Mouse (Mus musculus) kidney, adult 2 months (tissue): ENCODE data around the gene Ranbp2. TPM values are rescaled to one million over a fixed set of nuclear protein-coding genes. Genes with fewer than 3 reads are reported as not detected.
"Not testable (repeated sequence)": the region's sequence is repeated elsewhere in the genome, so short reads cannot be mapped to it uniquely, and the experiment has no call there.

ENCODE experiments used
- DNase-seq: peaks from one replicate; pipeline ENCODE4 v3.0.0; 2021
- H3K27ac ChIP-seq: fragments of 200-500 bp; 2 replicates; pipeline ENCODE4 v1.5.1; 2012; ENCODE audit warnings: low read depth, low read length, control low read depth, inconsistent platforms; ENCODE audit not compliant: insufficient read depth
- H3K27me3 ChIP-seq: fragments of 200-500 bp; replicated peaks from 2 replicates; pipeline ENCODE4 v1.6.1; 2012; ENCODE audit warnings: mild to moderate bottlenecking, moderate library complexity, low read length, inconsistent platforms; ENCODE audit not compliant: control insufficient read depth, insufficient read depth
- H3K36me3 ChIP-seq: fragments of 200-500 bp; 2 replicates; pipeline ENCODE4 v1.6.1; 2012; ENCODE audit warnings: mild to moderate bottlenecking, moderate library complexity, low read length, inconsistent platforms; ENCODE audit not compliant: control insufficient read depth, insufficient read depth
- H3K4me1 ChIP-seq: fragments of 200-500 bp; 2 replicates; pipeline ENCODE4 v1.6.1; 2011; ENCODE audit warnings: low read length; ENCODE audit not compliant: control insufficient read depth, insufficient read depth
- H3K4me3 ChIP-seq: fragments of 200-500 bp; 2 replicates; pipeline ENCODE4 v1.5.1; 2011; ENCODE audit warnings: mild to moderate bottlenecking, low read depth, low read length, control low read depth; ENCODE audit not compliant: insufficient read depth
- CTCF ChIP-seq: fragments of 200-500 bp; conservative IDR thresholded peaks from 2 replicates; pipeline ENCODE4 v1.5.1; 2011; ENCODE audit warnings: low read depth, mild to moderate bottlenecking, control low read depth, low read length, moderate library complexity, mixed read lengths; ENCODE audit not compliant: insufficient read depth, insufficient read length
- POLR2A ChIP-seq: fragments of 200-500 bp; IDR thresholded peaks from one replicate; pipeline ENCODE4 v1.6.1; 2011; ENCODE audit warnings: low read depth, low read length, control low read depth
- WGBS: fragments of 180-500 bp; shearing (Covaris S2); methylation state at CpG from one replicate; pipeline ENCODE4 v1.1.7; 2018; 5-methylcytosine and 5-hydroxymethylcytosine counted together
- polyA plus RNA-seq: library from polyadenylated mRNA; depleted of rRNA; stranded (reverse); fragments of >200 nt; gene quantifications from 2 replicates; pipeline ENCODE4 v1.2.3, GENCODE M21; 2012; rRNA removed

The Ranbp2 gene
- polyA plus RNA-seq, 1 experiment: 5.3 TPM

DNA sequence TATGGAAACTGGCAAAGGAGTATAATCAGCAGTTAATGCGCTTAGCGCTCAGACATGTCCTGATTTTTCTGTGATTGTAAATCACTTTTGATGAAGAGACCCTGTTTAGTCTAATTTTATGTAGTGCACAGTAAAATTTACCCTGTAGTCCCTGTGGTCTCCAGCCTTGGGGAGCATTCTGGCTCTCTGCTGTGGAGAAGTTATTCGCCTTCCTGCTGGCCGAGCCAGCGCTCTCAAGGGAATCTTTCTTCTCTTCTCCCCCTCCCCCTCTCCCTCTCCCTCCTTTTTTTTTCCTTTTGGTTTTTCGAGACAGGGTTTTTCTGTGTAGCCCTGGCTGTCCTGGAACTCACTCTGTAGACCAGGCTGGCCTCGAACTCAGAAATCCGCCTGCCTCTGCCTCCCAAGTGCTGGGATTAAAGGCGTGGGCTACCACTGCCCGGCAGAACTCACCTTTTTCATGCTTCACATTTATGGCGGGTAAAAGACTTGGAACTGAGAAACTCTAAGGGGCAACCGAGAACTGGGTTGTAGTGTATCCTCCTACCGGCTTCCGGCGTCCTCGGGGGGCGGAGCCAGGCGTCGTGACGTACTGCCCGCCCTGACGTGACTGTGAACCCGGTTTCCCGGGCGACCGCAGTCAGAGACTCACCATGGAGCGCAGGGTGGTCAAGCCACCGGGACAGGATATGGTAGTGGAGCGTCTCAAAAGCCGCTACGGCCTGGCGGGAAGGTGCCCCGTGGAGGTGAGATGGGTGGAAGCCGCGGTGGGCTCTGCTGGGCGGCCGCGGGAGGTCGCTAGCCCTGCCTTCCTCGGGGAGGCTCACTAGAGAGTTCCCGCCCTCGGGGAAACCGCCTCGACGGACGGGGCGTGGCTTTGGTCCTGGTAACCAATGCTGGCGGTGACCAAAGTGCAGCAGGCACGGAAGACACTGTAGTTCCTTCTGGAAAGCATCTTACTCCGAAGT is 50.9 kb downstream of the Ranbp2 start, which contains the start of gene Ccdc138:
Gene Ccdc138, plus strand, starts transcription at position 629 of the 965 bp plus-strand sequence.
- no peaks in the 10 kb centered on the region for H3K27me3 ChIP-seq
- H3K36me3 ChIP-seq: peaks cover 7% of the 10 kb centered on the region
- peak within 1 kb of the TSS; percentile 85 for H3K4me3 ChIP-seq
- 0 out of 2 replicates have a peak, but pooled peaks cover 3% of the 10 kb centered on the region for H3K4me1 ChIP-seq
- DNase-seq: peak; percentile 97
- peak within 1 kb of the TSS; percentile 69 for H3K27ac ChIP-seq
- TF ChIP-seq POLR2A (no peak), CTCF (peak; percentile 36)
- WGBS: 2% methylated on average over 50 of the region's 50 CpGs

DNA sequence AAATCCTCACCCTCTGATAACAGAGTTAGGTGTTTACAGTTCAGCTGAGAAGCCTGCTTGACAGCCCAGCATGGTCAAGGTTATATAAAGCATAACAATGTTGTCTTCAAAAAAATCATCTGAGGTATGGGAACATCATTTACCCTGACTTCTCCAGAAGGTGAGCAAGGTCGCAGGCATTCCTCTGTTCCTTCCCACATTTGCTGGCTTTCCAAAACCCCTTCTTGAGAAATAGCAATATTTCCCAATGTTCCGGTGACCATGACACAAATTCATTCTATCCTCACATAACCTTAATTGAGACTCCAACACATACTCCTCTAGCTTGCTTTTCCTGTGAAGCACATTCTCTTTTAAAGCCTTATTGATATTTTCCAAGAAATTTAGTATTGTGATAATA is 51.8 kb downstream of the Ranbp2 start:
- 0 out of 2 replicates have a peak, but pooled peaks cover 3% of the 10 kb centered on the region for H3K4me1 ChIP-seq
- peak overlapping the region; percentile 85; the same call in 1 of the 2 replicates for H3K4me3 ChIP-seq
- peak overlapping the region; percentile 26 for H3K27ac ChIP-seq
- no peak for TF ChIP-seq POLR2A
- no peak for TF ChIP-seq CTCF
- H3K27me3 ChIP-seq: no peaks in the 10 kb centered on the region
- peaks cover 3% of the 10 kb centered on the region for H3K36me3 ChIP-seq
- 51% methylated on average over 2 of the region's 2 CpGs for WGBS
- DNase-seq: peak; percentile 5

DNA sequence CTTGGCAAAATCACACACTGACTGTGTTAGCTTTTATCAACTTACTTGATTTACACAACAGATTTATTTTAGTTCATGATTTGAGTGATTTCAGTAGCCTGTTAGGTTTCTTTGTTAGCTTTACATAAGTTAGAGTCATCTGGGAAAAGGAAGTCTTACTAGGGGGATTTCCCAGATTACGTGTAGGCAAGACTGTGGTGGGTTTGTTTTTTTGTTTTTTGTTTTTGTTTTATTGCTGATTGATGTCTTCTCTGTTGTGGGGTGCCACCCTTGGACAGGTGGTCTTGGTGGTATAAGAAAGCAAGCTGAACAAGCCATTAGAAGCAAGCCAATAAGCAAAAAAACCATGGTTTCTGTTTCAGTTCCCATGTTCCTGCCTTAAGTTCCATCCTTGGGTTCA is 82.6 kb downstream of the Ranbp2 start:
- TF ChIP-seq CTCF (no peak), POLR2A (no peak)
- no peaks in the 10 kb centered on the region for H3K4me1 ChIP-seq
- no peak for DNase-seq
- 71% methylated on average over 1 of the region's 1 CpGs for WGBS
- H3K27me3 ChIP-seq: no peaks in the 10 kb centered on the region
- no peaks in the 10 kb centered on the region for H3K36me3 ChIP-seq
- H3K27ac ChIP-seq: no peak overlapping the region
- no peak overlapping the region for H3K4me3 ChIP-seq

DNA sequence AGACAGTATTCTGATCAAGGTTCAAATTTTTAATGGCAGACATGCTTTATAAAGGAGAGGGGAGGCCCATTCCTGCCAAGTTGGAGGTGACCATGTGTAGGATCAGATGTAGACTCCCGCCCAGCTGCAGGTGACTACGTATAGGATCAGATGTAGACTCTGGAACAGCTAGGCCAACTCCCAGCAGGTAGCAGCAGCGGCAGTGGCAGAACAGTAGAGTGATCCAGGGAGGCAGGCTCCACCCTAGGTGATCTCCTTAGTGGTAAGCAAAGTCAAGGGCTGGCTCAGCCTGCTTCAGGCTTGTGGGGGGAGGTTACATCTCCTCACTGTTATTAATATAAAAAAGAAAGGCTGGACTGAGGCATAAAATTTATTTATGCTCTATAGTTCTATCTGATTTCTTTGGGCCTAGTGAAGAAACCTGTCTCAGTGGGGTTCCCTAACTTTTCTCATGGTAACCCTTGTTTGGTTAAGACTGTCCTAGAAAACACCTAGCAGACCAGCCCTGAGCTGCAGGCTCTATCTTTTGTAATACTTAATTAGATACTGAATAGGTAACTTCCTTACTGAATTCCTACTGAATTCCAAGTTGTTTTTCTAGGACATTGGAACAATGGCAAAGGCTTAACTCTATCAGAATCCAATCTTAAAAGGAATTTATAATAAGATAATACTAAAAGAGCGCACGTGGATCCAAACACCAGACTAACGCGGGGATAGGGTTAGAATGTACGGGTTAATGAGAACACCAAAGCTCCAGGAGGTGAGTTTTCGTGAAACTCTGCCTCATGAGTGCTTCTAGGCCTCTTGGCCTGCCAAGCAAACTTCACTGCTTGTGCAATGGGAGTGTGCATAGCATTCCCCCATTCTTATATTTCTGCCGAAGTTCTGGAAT is 84.4 kb downstream of the Ranbp2 start:
- no peak overlapping the region for H3K4me3 ChIP-seq
- H3K36me3 ChIP-seq: no peaks in the 10 kb centered on the region
- DNase-seq: no peak
- TF ChIP-seq CTCF: no peak
- no peak for TF ChIP-seq POLR2A
- 88% methylated on average over 10 of the region's 10 CpGs for WGBS
- no peaks in the 10 kb centered on the region for H3K27me3 ChIP-seq
- H3K4me1 ChIP-seq: no peaks in the 10 kb centered on the region
- H3K27ac ChIP-seq: no peak overlapping the region

DNA sequence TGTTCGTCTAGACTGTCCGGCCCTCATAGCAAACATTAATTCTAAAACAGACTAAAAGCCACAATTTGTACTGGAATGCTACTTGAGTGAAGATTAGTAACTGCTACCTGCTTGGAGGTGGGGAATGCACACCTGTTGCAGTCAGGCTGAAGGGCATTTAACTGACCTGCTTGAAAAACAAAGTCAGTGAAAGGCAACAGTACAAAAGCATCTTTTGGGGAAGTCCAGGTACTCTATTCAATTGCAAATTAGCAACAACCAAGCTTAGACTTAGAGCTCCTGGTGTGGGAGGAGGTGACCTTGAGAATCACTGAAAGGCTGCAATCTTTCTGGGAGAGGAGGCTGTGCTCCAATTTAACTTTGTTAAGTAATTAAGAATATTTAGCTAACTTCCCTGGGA is 85.5 kb downstream of the Ranbp2 start:
- 61% methylated on average over 2 of the region's 2 CpGs for WGBS
- Histone ChIP-seq H3K27me3 (no peaks in the 10 kb centered on the region), H3K27ac (no peak overlapping the region), H3K36me3 (no peaks in the 10 kb centered on the region), H3K4me1 (no peaks in the 10 kb centered on the region), H3K4me3 (no peak overlapping the region)
- DNase-seq: no peak
- TF ChIP-seq POLR2A: no peak
- TF ChIP-seq CTCF: no peak

DNA sequence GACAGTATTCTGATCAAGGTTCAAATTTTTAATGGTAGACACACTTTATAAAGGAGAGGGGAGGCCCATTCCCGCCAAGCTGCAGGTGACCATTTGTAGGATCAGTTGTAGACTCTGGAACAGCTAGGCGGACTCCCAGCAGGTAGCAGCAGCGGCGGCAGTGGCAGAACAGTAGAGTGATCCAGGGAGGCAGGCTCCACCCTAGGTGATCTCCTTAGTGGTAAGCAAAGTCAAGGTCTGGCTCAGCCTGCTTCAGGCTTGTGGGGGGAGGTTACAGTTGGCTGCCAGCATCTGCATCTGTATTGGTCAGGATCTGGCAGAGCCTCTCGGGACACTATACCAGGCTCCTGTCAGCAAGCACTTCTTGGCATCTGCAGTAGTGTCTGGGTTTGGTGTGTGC is 89.6 kb downstream of the Ranbp2 start:
- H3K27ac ChIP-seq, H3K4me1 ChIP-seq, DNase-seq, H3K4me3 ChIP-seq, H3K27me3 ChIP-seq, H3K36me3 ChIP-seq: not testable (repeated sequence)
- 93% methylated on average over 5 of the region's 5 CpGs for WGBS

DNA sequence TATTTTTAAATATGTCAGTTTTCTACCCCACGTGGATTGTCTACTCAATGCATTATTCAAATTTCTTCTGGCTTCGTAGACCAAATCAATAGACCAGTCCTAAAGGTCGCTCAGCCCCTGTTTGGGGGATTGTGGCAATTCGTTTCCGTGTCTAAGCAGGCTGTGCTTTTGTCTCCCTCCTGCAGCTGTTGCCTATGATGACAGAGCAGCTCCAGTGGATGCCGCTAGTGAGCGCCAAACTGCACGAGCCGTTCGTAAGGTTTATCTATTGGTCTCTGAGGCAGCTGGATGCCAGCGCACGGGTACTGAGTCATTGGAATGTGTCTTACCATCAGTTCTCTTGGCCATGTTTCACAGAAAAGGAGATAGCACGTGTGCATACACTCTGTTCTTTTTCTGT is 93.9 kb downstream of the Ranbp2 start:
- Histone ChIP-seq H3K4me3 (no peak overlapping the region), H3K4me1 (no peaks in the 10 kb centered on the region), H3K36me3 (no peaks in the 10 kb centered on the region; the same call in 1 of the 2 replicates), H3K27me3 (no peaks in the 10 kb centered on the region), H3K27ac (no peak overlapping the region)
- 86% methylated on average over 13 of the region's 13 CpGs for WGBS
- TF ChIP-seq POLR2A: no peak
- no peak for TF ChIP-seq CTCF
- DNase-seq: no peak

Other genes with a start within 250 kb of the Ranbp2 start
- gene AW822073, start 222.0 kb upstream of the Ranbp2 start, polyA plus RNA-seq: not detected in 2 replicates
- gene Duxf3, start 214.2 kb upstream of the Ranbp2 start, polyA plus RNA-seq: not detected in 2 replicates
- not detected in 2 replicates for gene Gm4981, start 210.2 kb upstream of the Ranbp2 start, polyA plus RNA-seq
- gene Gcc2, start 191.4 kb upstream of the Ranbp2 start, polyA plus RNA-seq: 11.3 and 13.0 TPM in 2 replicates
- gene Lims1, start 123.5 kb upstream of the Ranbp2 start, polyA plus RNA-seq: 14.5 and 16.1 TPM in 2 replicates
- gene Ccdc138, start 51.0 kb downstream of the Ranbp2 start, polyA plus RNA-seq: 0.67 and 1.0 TPM in 2 replicates
- gene Edar, start 228.7 kb downstream of the Ranbp2 start, polyA plus RNA-seq: 0.33 and 0.64 TPM in 2 replicates